Mouse (Mus musculus) limb, embryonic 15.5 days (tissue): ENCODE data around the gene Mansc1. TPM values are rescaled to one million over a fixed set of nuclear protein-coding genes. Genes with fewer than 3 reads are reported as not detected.
A peak's percentile ranks its signal among the peaks of the same experiment; 100 is the strongest.

ENCODE experiments used
- ATAC-seq: fragments of 200-750 bp; cut with Nextera tagmentation; 2 replicates; pipeline ENCODE4 v1.8.0; 2017; ENCODE audit warnings: low read depth, moderate TSS enrichment; ENCODE audit not compliant: insufficient number of reproducible peaks, low FRiP score, low TSS enrichment
- H3K27ac ChIP-seq: fragments of 300-500 bp; sonication (generic); 2 replicates; pipeline ENCODE4 v1.5.1; 2015; ENCODE audit warnings: moderate library complexity, mild to moderate bottlenecking, inconsistent platforms
- H3K27me3 ChIP-seq: fragments of 300-500 bp; sonication (generic); 2 replicates; pipeline ENCODE4 v1.6.1; 2015; ENCODE audit warnings: inconsistent platforms
- H3K36me3 ChIP-seq: fragments of 300-500 bp; sonication (generic); 2 replicates; pipeline ENCODE4 v1.6.1; 2015; ENCODE audit warnings: inconsistent platforms
- H3K4me1 ChIP-seq: fragments of 300-500 bp; sonication (generic); 2 replicates; pipeline ENCODE4 v1.6.1; 2015; ENCODE audit warnings: inconsistent platforms
- H3K4me2 ChIP-seq: fragments of 300-500 bp; sonication (generic); 2 replicates; pipeline ENCODE4 v1.6.1; 2015; ENCODE audit warnings: mild to moderate bottlenecking, inconsistent platforms
- H3K4me3 ChIP-seq: fragments of 300-500 bp; sonication (generic); 2 replicates; pipeline ENCODE4 v1.5.1; 2015; ENCODE audit warnings: mild to moderate bottlenecking, inconsistent platforms
- H3K9ac ChIP-seq: fragments of 300-500 bp; sonication (generic); 2 replicates; pipeline ENCODE4 v1.6.1; 2015; ENCODE audit warnings: inconsistent platforms
- H3K9me3 ChIP-seq: fragments of 300-500 bp; sonication (generic); 2 replicates; pipeline ENCODE4 v1.6.1; 2016; ENCODE audit warnings: inconsistent platforms
- WGBS: fragments of 180-500 bp; shearing (Covaris S2); methylation state at CpG from one replicate; pipeline ENCODE4 v1.1.7; 2015; 5-methylcytosine and 5-hydroxymethylcytosine counted together
- polyA plus RNA-seq: library from polyadenylated mRNA; unstranded; fragments of >200 nt; fragmentation: Nextera tagmentation; extraction: Ambion mirVana; gene quantifications from 2 replicates; pipeline ENCODE4 v1.2.1, GENCODE M21; 2015

Gene Mansc1
- polyA plus RNA-seq, 1 experiment from 2014 or later: 3.3 TPM

DNA sequence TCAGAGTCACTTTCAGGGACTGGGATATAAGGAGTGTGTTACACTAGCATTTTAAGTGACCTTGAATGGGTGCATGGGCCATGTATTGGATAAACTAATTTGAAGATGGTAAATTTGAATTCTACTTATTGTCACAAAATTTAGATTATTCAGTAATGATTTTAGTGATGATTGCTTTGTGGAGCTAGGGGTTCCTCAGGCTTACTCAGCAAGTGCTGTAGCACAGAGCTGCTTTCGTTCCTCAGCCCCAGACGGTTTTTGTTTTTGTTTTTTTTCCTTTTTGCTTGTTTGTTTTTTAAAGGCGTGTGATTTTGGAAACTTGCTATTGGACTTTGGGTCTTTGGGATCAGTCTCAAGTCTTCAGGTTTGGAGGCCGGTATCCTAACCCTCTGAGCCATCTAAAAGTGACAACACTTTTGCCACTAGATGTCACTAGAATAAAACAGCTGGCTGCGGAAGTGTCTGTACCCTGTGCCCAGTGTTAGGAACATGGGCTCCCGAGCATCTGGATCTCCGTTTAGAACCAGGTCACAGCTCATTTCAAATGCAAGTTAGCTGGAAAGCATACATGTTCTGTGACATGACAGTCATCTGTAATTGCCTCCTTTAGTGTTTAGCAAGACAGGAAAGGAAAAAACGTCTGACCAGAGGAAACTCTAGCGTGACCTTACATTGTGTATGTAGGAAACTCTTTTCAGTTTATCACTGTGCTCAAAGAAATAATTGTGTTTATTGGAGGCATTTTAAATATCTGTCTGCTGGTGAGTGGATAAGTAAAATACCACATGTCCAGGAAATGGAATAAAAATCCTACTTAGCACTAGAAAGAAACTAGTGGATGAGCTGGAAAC is 27.0 kb upstream of the Mansc1 start:
- 0 out of 2 replicates have a peak overlapping the region, but pooled peaks have one; percentile 19 for H3K4me2 ChIP-seq

GRCm38 (mm10) chr6:134656527-134656926 is 24.2 kb upstream of the Mansc1 start:
- H3K4me1 ChIP-seq: 0 out of 2 replicates have a peak, but pooled peaks cover 2% of the 10 kb centered on the region
- WGBS: 49% methylated on average over 4 of the region's 4 CpGs
- H3K36me3 ChIP-seq: no peaks in the 10 kb centered on the region

More for the DNA sequence above, 27.0 kb upstream of the Mansc1 start:
- no peaks in the 10 kb centered on the region for H3K9me3 ChIP-seq
- 0 out of 2 replicates have a peak, but pooled peaks cover 2% of the 10 kb centered on the region for H3K4me1 ChIP-seq
- WGBS: 17% methylated on average over 9 of the region's 9 CpGs
- no peak overlapping the region; the same call in 1 of the 2 replicates for H3K27ac ChIP-seq
- H3K36me3 ChIP-seq: no peaks in the 10 kb centered on the region
- no peaks in the 10 kb centered on the region for H3K27me3 ChIP-seq
- no peak overlapping the region for H3K9ac ChIP-seq
- peak; percentile 69; the same call in 1 of the 2 replicates for ATAC-seq
- no peak overlapping the region for H3K4me3 ChIP-seq

DNA sequence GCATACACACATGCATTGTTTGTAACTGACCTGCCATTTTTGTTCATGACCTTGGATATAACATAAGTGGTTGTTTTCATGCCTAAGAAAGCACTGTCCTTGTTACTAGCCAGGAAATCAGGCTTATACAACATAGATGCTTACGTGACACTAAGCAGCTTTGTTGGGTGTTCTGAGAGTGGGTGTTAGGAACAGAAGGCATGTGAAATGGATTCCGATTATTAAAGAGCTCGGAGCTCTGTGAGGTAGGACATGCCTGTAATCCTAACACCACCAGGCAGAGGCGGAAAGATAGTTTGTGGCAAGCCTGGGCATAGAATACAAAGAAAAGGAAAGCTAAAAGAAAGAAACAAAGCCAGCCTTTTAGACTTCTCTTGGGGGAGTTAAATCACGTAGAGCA is 16.1 kb upstream of the Mansc1 start:
- H3K27me3 ChIP-seq: no peaks in the 10 kb centered on the region
- no peak overlapping the region for H3K4me2 ChIP-seq
- ATAC-seq: no peak
- no peak overlapping the region for H3K4me3 ChIP-seq
- no peaks in the 10 kb centered on the region for H3K36me3 ChIP-seq
- H3K4me1 ChIP-seq: peaks cover 6% of the 10 kb centered on the region; the same call in 1 of the 2 replicates
- H3K9me3 ChIP-seq: no peaks in the 10 kb centered on the region
- no peak overlapping the region for H3K9ac ChIP-seq
- no peak overlapping the region for H3K27ac ChIP-seq
- 76% methylated on average over 5 of the region's 5 CpGs for WGBS

More at GRCm38 (mm10) chr6:134656527-134656926, 24.2 kb upstream of the Mansc1 start:
- Histone ChIP-seq H3K9me3 (no peaks in the 10 kb centered on the region), H3K27ac (peak overlapping the region; percentile 38; the same call in 1 of the 2 replicates), H3K4me2 (no peak overlapping the region), H3K9ac (no peak overlapping the region), H3K4me3 (no peak overlapping the region), H3K27me3 (no peaks in the 10 kb centered on the region)
- ATAC-seq: no peak

DNA sequence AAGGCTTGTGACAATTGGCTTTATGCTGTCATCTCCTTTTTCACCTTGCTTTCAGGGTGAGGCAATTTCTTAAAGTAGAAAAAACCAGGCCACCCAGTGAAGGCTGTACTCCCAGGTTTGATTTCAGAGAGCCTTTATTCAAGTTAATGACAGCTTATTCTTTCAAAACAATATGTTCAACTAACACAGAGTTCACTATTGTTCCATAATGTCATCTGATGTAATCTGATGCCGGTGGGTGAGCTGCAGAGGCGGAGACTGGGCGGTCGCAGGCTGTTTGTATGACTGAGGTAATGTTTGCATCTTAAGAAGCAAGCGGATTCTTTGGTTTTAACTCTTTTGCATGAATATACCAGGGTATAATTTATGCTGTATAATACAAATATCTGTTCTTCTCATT is 15.3 kb upstream of the Mansc1 start:
- Histone ChIP-seq H3K4me3 (no peak overlapping the region), H3K9me3 (no peaks in the 10 kb centered on the region), H3K27ac (no peak overlapping the region), H3K27me3 (no peaks in the 10 kb centered on the region), H3K4me1 (peaks cover 6% of the 10 kb centered on the region; the same call in 1 of the 2 replicates), H3K36me3 (no peaks in the 10 kb centered on the region), H3K9ac (no peak overlapping the region), H3K4me2 (no peak overlapping the region)
- WGBS: 24% methylated on average over 5 of the region's 5 CpGs
- no peak for ATAC-seq

- ATAC-seq: no peak
- Histone ChIP-seq H3K36me3 (no peaks in the 10 kb centered on the region), H3K27me3 (no peaks in the 10 kb centered on the region), H3K9ac (no peak overlapping the region), H3K4me1 (peaks cover 11% of the 10 kb centered on the region; the same call in 1 of the 2 replicates), H3K9me3 (no peaks in the 10 kb centered on the region), H3K4me2 (no peak overlapping the region), H3K4me3 (no peak overlapping the region), H3K27ac (no peak overlapping the region)
- 89% methylated on average over 6 of the region's 6 CpGs for WGBS
Observed at GRCm38 (mm10) chr6:134646835-134647234, 14.5 kb upstream of the Mansc1 start.

DNA sequence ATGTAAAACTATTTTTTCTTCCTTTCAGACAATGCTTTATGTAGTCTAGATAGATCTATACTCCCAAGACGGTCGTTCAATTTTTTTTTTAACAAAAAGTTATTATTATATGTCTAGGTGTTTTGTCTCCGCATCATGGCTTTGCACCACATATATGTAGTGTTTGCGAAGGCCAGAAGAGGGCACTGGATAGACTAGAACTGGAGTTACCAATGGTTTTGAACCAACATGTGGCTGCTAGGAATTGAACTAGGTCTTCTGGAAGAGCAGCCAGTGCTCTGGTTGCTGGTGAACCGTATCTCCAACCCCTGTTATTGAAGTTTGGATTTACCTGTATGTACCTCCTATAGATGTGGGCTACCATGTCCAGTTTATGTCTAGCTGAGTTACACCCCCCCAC is 11.0 kb upstream of the Mansc1 start:
- no peak overlapping the region for H3K9ac ChIP-seq
- WGBS: 90% methylated on average over 5 of the region's 5 CpGs
- no peak overlapping the region for H3K4me2 ChIP-seq
- H3K9me3 ChIP-seq: no peaks in the 10 kb centered on the region
- no peak overlapping the region for H3K27ac ChIP-seq
- no peak overlapping the region for H3K4me3 ChIP-seq
- no peaks in the 10 kb centered on the region for H3K27me3 ChIP-seq
- H3K4me1 ChIP-seq: peaks cover 18% of the 10 kb centered on the region; the same call in 1 of the 2 replicates
- no peak for ATAC-seq
- no peaks in the 10 kb centered on the region for H3K36me3 ChIP-seq

- H3K4me1 ChIP-seq: peaks cover 12% of the 10 kb centered on the region; the same call in 1 of the 2 replicates
- peak overlapping the region; percentile 80; the same call in 1 of the 2 replicates for H3K9ac ChIP-seq
- WGBS: 67% methylated on average over 9 of the region's 9 CpGs
- H3K36me3 ChIP-seq: no peaks in the 10 kb centered on the region
- no peak for ATAC-seq
- no peaks in the 10 kb centered on the region for H3K9me3 ChIP-seq
- H3K4me3 ChIP-seq: peak overlapping the region; percentile 75
- no peaks in the 10 kb centered on the region for H3K27me3 ChIP-seq
- H3K4me2 ChIP-seq: peak overlapping the region; percentile 64
- 0 out of 2 replicates have a peak overlapping the region, but pooled peaks have one; percentile 72 for H3K27ac ChIP-seq
Observed at GRCm38 (mm10) chr6:134641738-134642446, 9.6 kb upstream of the Mansc1 start.

GRCm38 (mm10) chr6:134640485-134641475 is 8.5 kb upstream of the Mansc1 start:
- Histone ChIP-seq H3K4me3 (peak overlapping the region; percentile 75), H3K36me3 (no peaks in the 10 kb centered on the region), H3K9me3 (no peaks in the 10 kb centered on the region), H3K4me1 (peaks cover 12% of the 10 kb centered on the region; the same call in 1 of the 2 replicates), H3K27me3 (no peaks in the 10 kb centered on the region), H3K4me2 (peak overlapping the region; percentile 64), H3K9ac (peak overlapping the region; percentile 80), H3K27ac (peak overlapping the region; percentile 72)
- ATAC-seq: peak; percentile 98
- WGBS: 2% methylated on average over 65 of the region's 65 CpGs

GRCm38 (mm10) chr6:134639900-134640299 is 7.6 kb upstream of the Mansc1 start:
- Histone ChIP-seq H3K4me3 (no peak overlapping the region), H3K4me2 (no peak overlapping the region), H3K9me3 (no peaks in the 10 kb centered on the region), H3K27ac (no peak overlapping the region), H3K36me3 (no peaks in the 10 kb centered on the region), H3K4me1 (peaks cover 12% of the 10 kb centered on the region; the same call in 1 of the 2 replicates), H3K27me3 (no peaks in the 10 kb centered on the region), H3K9ac (no peak overlapping the region)
- ATAC-seq: no peak
- WGBS: 87% methylated on average over 1 of the region's 1 CpGs

GRCm38 (mm10) chr6:134639210-134639609 is 6.9 kb upstream of the Mansc1 start, which contains the start of gene Borcs5:
Gene Borcs5, plus strand, starts transcription at chr6:134639510.
- no peak for ATAC-seq
- 88% methylated on average over 3 of the region's 3 CpGs for WGBS
- Histone ChIP-seq H3K4me2 (no peak within 1 kb of the TSS), H3K27ac (no peak within 1 kb of the TSS), H3K27me3 (no peaks in the 10 kb centered on the region), H3K9ac (no peak within 1 kb of the TSS), H3K4me3 (no peak within 1 kb of the TSS), H3K36me3 (no peaks in the 10 kb centered on the region), H3K9me3 (no peaks in the 10 kb centered on the region), H3K4me1 (peaks cover 12% of the 10 kb centered on the region; the same call in 1 of the 2 replicates)

DNA sequence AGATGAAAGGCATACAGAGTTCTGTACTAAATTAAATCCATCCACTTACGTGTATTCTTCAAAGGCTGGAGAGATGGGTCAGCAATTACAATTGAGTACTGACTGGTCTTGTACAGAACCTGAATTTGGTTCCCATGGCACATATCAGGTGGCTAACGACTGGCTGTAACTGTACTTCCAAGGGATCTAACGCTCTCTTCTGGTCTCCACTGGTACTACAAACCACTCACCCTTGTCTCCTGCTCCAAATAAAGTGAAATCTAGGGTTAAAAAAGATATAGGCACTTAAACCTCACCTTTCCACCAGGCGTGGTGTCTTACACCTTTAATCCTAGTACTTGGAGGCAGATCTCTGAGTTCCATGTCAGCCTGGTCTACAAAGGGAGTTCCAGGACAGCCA is 4.2 kb upstream of the Mansc1 start:
- Histone ChIP-seq H3K9ac (no peak overlapping the region), H3K9me3 (no peaks in the 10 kb centered on the region), H3K27ac (no peak overlapping the region), H3K4me2 (no peak overlapping the region), H3K4me1 (peaks cover 12% of the 10 kb centered on the region), H3K27me3 (peaks cover 11% of the 10 kb centered on the region), H3K4me3 (no peak overlapping the region), H3K36me3 (no peaks in the 10 kb centered on the region)
- no peak for ATAC-seq
- 58% methylated on average over 4 of the region's 4 CpGs for WGBS
